In the genomic region with DNA sequence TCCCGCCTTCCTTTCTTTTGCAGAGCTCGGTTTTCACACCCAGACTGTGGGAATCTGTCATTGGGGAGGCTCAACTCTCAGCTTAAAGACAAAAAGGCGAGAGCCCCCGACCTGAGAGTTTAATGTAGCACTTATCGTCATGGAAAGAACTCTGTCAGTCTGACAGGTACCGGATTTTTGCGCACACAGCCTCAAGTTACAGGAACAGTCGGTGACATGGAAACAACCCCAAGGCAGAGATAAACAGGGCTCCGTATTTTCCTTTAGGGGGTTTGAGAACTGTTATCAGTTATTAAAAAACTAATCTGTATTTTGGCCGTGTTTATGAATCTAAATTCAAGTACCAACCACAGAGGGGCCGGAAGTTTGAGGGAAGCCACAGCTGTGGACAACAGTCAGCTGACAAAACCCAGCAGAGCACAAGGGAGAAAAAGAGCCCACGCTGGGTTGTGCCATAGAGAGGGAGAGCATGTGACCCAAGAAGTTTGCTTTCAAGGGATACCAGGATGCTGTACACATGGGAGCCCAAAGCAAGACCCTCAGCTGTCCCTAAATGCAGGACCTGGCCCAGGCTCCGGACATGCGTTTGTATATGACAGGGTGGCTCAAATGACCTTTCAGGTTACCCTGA, we compare ENCODE assay signal across 8 mouse cellular contexts. TPM values are rescaled to one million over a fixed set of nuclear protein-coding genes. Genes with fewer than 3 reads are reported as not detected.
DNase-seq lines count a peak whose midpoint lies in the region; ATAC-seq and TF ChIP-seq lines count a peak whose summit lies in the region.

No protein-coding gene starts in this region.

- 21% methylated on average over 14 of the region's 14 CpGs for WGBS in kidney, embryonic 16.5 days
- WGBS in embryonic facial prominence, embryonic 11.5 days: 33% methylated on average over 14 of the region's 14 CpGs
- 30% methylated on average over 14 of the region's 14 CpGs for WGBS in hindbrain, embryonic 15.5 days
- 17% methylated on average over 14 of the region's 14 CpGs for WGBS in lung, postnatal 0 days
- WGBS in stomach, embryonic 16.5 days: 15% methylated on average over 14 of the region's 14 CpGs

- H3K4me1 ChIP-seq in kidney, embryonic 16.5 days (ENCODE audit: insufficient read depth, low read length): peaks cover 16% of the 10 kb centered on the region
- H3K4me1 ChIP-seq in embryonic facial prominence, embryonic 11.5 days (ENCODE audit: control insufficient read depth, insufficient read depth, low read length): no peaks in the 10 kb centered on the region
- H3K4me1 ChIP-seq in hindbrain, embryonic 15.5 days (replicated peaks): peaks cover 22% of the 10 kb centered on the region
- H3K4me1 ChIP-seq in lung, postnatal 0 days (ENCODE audit: insufficient read depth, low read depth, low read length): 0 out of 2 replicates have a peak, but pooled peaks cover 8% of the 10 kb centered on the region
- H3K4me1 ChIP-seq in stomach, embryonic 16.5 days (ENCODE audit: control insufficient read depth, insufficient read depth, low read length): peaks cover 17% of the 10 kb centered on the region

- peak overlapping the region; percentile 69 for H3K9ac ChIP-seq in kidney, embryonic 16.5 days (replicated peaks; ENCODE audit: low read length)
- peak overlapping the region; percentile 42 for H3K9ac ChIP-seq in embryonic facial prominence, embryonic 11.5 days (replicated peaks; ENCODE audit: low read length)
- peak overlapping the region; percentile 5; the same call in 1 of the 2 replicates for H3K9ac ChIP-seq in hindbrain, embryonic 15.5 days
- 0 out of 2 replicates have a peak overlapping the region, but pooled peaks have one; percentile 56 for H3K9ac ChIP-seq in lung, postnatal 0 days (replicated peaks; ENCODE audit: low read depth)
- H3K9ac ChIP-seq in stomach, embryonic 16.5 days (ENCODE audit: low read length): peak overlapping the region; percentile 67

- no peaks in the 10 kb centered on the region for H3K9me3 ChIP-seq in kidney, embryonic 16.5 days (ENCODE audit: low read length)
- H3K9me3 ChIP-seq in embryonic facial prominence, embryonic 11.5 days (replicated peaks; ENCODE audit: control insufficient read depth, low read length): no peaks in the 10 kb centered on the region
- H3K9me3 ChIP-seq in hindbrain, embryonic 15.5 days: no peaks in the 10 kb centered on the region
- H3K9me3 ChIP-seq in lung, postnatal 0 days (ENCODE audit: low read length): no peaks in the 10 kb centered on the region
- no peaks in the 10 kb centered on the region for H3K9me3 ChIP-seq in stomach, embryonic 16.5 days (replicated peaks; ENCODE audit: control insufficient read depth, low read length)

- no peak; the same call in 1 of the 2 replicates for TF ChIP-seq EP300 in lung, postnatal 0 days (IDR thresholded peaks at IDR 0.05)

- peak overlapping the region; percentile 92 for H3K4me2 ChIP-seq in kidney, embryonic 16.5 days (replicated peaks; ENCODE audit: low read depth, low read length)
- H3K4me2 ChIP-seq in embryonic facial prominence, embryonic 11.5 days (ENCODE audit: low read depth, low read length): peak overlapping the region; percentile 56
- peak overlapping the region; percentile 85 for H3K4me2 ChIP-seq in hindbrain, embryonic 15.5 days
- peak overlapping the region; percentile 67 for H3K4me2 ChIP-seq in lung, postnatal 0 days (replicated peaks; ENCODE audit: low read depth, low read length)
- peak overlapping the region; percentile 67 for H3K4me2 ChIP-seq in stomach, embryonic 16.5 days (ENCODE audit: low read depth, low read length)

- no peak for TF ChIP-seq CTCF in lung, postnatal 0 days (IDR thresholded peaks at IDR 0.05)

- ATAC-seq in kidney, embryonic 16.5 days (ENCODE audit: low FRiP score, low TSS enrichment): no peak; the same call in 1 of the 2 replicates
- no peak for ATAC-seq in embryonic facial prominence, embryonic 11.5 days (replicated peaks; ENCODE audit: insufficient number of reproducible peaks, low FRiP score, low TSS enrichment, low read depth)
- ATAC-seq in hindbrain, embryonic 15.5 days (ENCODE audit: low FRiP score, low read depth): no peak
- ATAC-seq in lung, postnatal 0 days: 0 out of 2 replicates have a peak, but pooled peaks have one; percentile 8
- no peak for ATAC-seq in stomach, embryonic 16.5 days (ENCODE audit: insufficient read depth, low FRiP score)

- DNase-seq in kidney, adult 11 months: no peak
- no peak for DNase-seq in embryonic facial prominence, embryonic 11.5 days (ENCODE audit: low spot score)
- DNase-seq in lung, postnatal 0 days (ENCODE audit: low spot score): peak; percentile 67
- no peak for DNase-seq in adrenal gland, adult 18-20 months (ENCODE audit: low spot score in 2 of 2)
- DNase-seq in urinary bladder, adult 18-20 months (ENCODE audit: low spot score in 2 of 2): no peak

- H3K27me3 ChIP-seq in kidney, embryonic 16.5 days (ENCODE audit: insufficient read depth, low read length): no peaks in the 10 kb centered on the region
- H3K27me3 ChIP-seq in embryonic facial prominence, embryonic 11.5 days (ENCODE audit: control insufficient read depth, insufficient read depth, low read length): no peaks in the 10 kb centered on the region
- no peaks in the 10 kb centered on the region for H3K27me3 ChIP-seq in hindbrain, embryonic 15.5 days
- H3K27me3 ChIP-seq in lung, postnatal 0 days (replicated peaks; ENCODE audit: insufficient read depth, low read length): no peaks in the 10 kb centered on the region
- no peaks in the 10 kb centered on the region for H3K27me3 ChIP-seq in stomach, embryonic 16.5 days (ENCODE audit: control insufficient read depth, insufficient read depth, low read length)

- peak overlapping the region; percentile 53 for H3K4me3 ChIP-seq in kidney, embryonic 16.5 days (ENCODE audit: low read length)
- peak overlapping the region; percentile 29; the same call in 1 of the 2 replicates for H3K4me3 ChIP-seq in embryonic facial prominence, embryonic 11.5 days (ENCODE audit: low read depth, low read length)
- peak overlapping the region; percentile 46 for H3K4me3 ChIP-seq in hindbrain, embryonic 15.5 days
- H3K4me3 ChIP-seq in lung, postnatal 0 days (ENCODE audit: low read depth, low read length): peak overlapping the region; percentile 28; the same call in 1 of the 2 replicates
- peak overlapping the region; percentile 53 for H3K4me3 ChIP-seq in stomach, embryonic 16.5 days (replicated peaks; ENCODE audit: low read length)

- peak overlapping the region; percentile 81 for H3K27ac ChIP-seq in kidney, embryonic 16.5 days (ENCODE audit: low read length)
- no peak overlapping the region for H3K27ac ChIP-seq in embryonic facial prominence, embryonic 11.5 days (replicated peaks; ENCODE audit: low read depth, low read length)
- H3K27ac ChIP-seq in hindbrain, embryonic 15.5 days (replicated peaks): peak overlapping the region; percentile 85
- peak overlapping the region; percentile 86 for H3K27ac ChIP-seq in lung, postnatal 0 days (ENCODE audit: low read length)
- H3K27ac ChIP-seq in stomach, embryonic 16.5 days (ENCODE audit: low read length): peak overlapping the region; percentile 93

- no peaks in the 10 kb centered on the region for H3K36me3 ChIP-seq in kidney, embryonic 16.5 days (ENCODE audit: insufficient read depth, low read length)
- no peaks in the 10 kb centered on the region for H3K36me3 ChIP-seq in embryonic facial prominence, embryonic 11.5 days (replicated peaks; ENCODE audit: control insufficient read depth, insufficient read depth, low read depth, low read length)
- H3K36me3 ChIP-seq in hindbrain, embryonic 15.5 days: no peaks in the 10 kb centered on the region
- no peaks in the 10 kb centered on the region for H3K36me3 ChIP-seq in lung, postnatal 0 days (ENCODE audit: insufficient read depth, low read length)
- H3K36me3 ChIP-seq in stomach, embryonic 16.5 days (ENCODE audit: control insufficient read depth, insufficient read depth, low read length): no peaks in the 10 kb centered on the region

RNA-seq across cellular contexts. Expression of a gene that starts 0.5 kb away (rescaled TPM):
- 109 and 124 TPM in 2 replicates for polyA plus RNA-seq in kidney, embryonic 16.5 days (2015; fragmentation: Nextera tagmentation; extraction: Ambion mirVana)
- polyA plus RNA-seq in embryonic facial prominence, embryonic 11.5 days (2014; fragmentation: Nextera tagmentation; extraction: Ambion mirVana): 33.9 and 36.6 TPM in 2 replicates
- 122 and 136 TPM in 2 replicates for polyA plus RNA-seq in hindbrain, embryonic 15.5 days (2015; fragmentation: Nextera tagmentation; extraction: Ambion mirVana)
- 230 and 249 TPM in 2 replicates for polyA plus RNA-seq in lung, postnatal 0 days (2015; fragmentation: Nextera tagmentation; extraction: Ambion mirVana)
- polyA plus RNA-seq in stomach, embryonic 16.5 days (2015; fragmentation: Nextera tagmentation; extraction: Ambion mirVana): 513 and 679 TPM in 2 replicates
- 100 to 1,000 TPM; 423 to 620 TPM for total RNA-seq in adrenal gland, adult 18-20 months (2021)

RNA-seq across cellular contexts. Expression of a gene that starts 26.4 kb away (rescaled TPM):
- 19.8 and 20.4 TPM in 2 replicates for polyA plus RNA-seq in kidney, embryonic 16.5 days (2015; fragmentation: Nextera tagmentation; extraction: Ambion mirVana)
- 14.6 and 15.9 TPM in 2 replicates for polyA plus RNA-seq in embryonic facial prominence, embryonic 11.5 days (2014; fragmentation: Nextera tagmentation; extraction: Ambion mirVana)
- 18.2 and 18.6 TPM in 2 replicates for polyA plus RNA-seq in hindbrain, embryonic 15.5 days (2015; fragmentation: Nextera tagmentation; extraction: Ambion mirVana)
- polyA plus RNA-seq in lung, postnatal 0 days (2015; fragmentation: Nextera tagmentation; extraction: Ambion mirVana): 11.2 and 13.4 TPM in 2 replicates
- 26.5 and 29.6 TPM in 2 replicates for polyA plus RNA-seq in stomach, embryonic 16.5 days (2015; fragmentation: Nextera tagmentation; extraction: Ambion mirVana)
- total RNA-seq in adrenal gland, adult 18-20 months (2021): 10 to 100 TPM; 19.6 to 20.3 TPM

RNA-seq across cellular contexts. Expression of a gene that starts 32.1 kb away (rescaled TPM):
- 115 and 132 TPM in 2 replicates for polyA plus RNA-seq in kidney, embryonic 16.5 days (2015; fragmentation: Nextera tagmentation; extraction: Ambion mirVana)
- 29.7 TPM in 2 replicates for polyA plus RNA-seq in embryonic facial prominence, embryonic 11.5 days (2014; fragmentation: Nextera tagmentation; extraction: Ambion mirVana)
- 10.9 and 11.4 TPM in 2 replicates for polyA plus RNA-seq in hindbrain, embryonic 15.5 days (2015; fragmentation: Nextera tagmentation; extraction: Ambion mirVana)
- polyA plus RNA-seq in lung, postnatal 0 days (2015; fragmentation: Nextera tagmentation; extraction: Ambion mirVana): 129 and 132 TPM in 2 replicates
- 196 and 225 TPM in 2 replicates for polyA plus RNA-seq in stomach, embryonic 16.5 days (2015; fragmentation: Nextera tagmentation; extraction: Ambion mirVana)
- 100 to 1,000 TPM; 211 to 280 TPM for total RNA-seq in adrenal gland, adult 18-20 months (2021)

RNA-seq across cellular contexts. Expression of a gene that starts 49.2 kb away (rescaled TPM):
- polyA plus RNA-seq in kidney, embryonic 16.5 days (2015; fragmentation: Nextera tagmentation; extraction: Ambion mirVana): 0.18 and 0.24 TPM in 2 replicates
- not detected in 2 replicates for polyA plus RNA-seq in embryonic facial prominence, embryonic 11.5 days (2014; fragmentation: Nextera tagmentation; extraction: Ambion mirVana)
- 0.12 TPM in 2 replicates for polyA plus RNA-seq in hindbrain, embryonic 15.5 days (2015; fragmentation: Nextera tagmentation; extraction: Ambion mirVana)
- 0.27 and 0.40 TPM in 2 replicates for polyA plus RNA-seq in lung, postnatal 0 days (2015; fragmentation: Nextera tagmentation; extraction: Ambion mirVana)
- 63.5 and 80.8 TPM in 2 replicates for polyA plus RNA-seq in stomach, embryonic 16.5 days (2015; fragmentation: Nextera tagmentation; extraction: Ambion mirVana)
- total RNA-seq in adrenal gland, adult 18-20 months (2021): under 1 TPM in 1 of 2 experiments, not detected in 1; 0.33 TPM

Comparison
In these comparisons a context has a peak if more than half of its experiments do, and no peak if none do; other contexts are left out.
1. H3K9ac ChIP-seq: peak in every context shown above with its lines; median percentile 69 in kidney, embryonic 16.5 days; 67 in stomach, embryonic 16.5 days; 56 in lung, postnatal 0 days; 42 in embryonic facial prominence, embryonic 11.5 days; 5 in hindbrain, embryonic 15.5 days.